Mouse (Mus musculus) gastrocnemius, adult 18-20 months (tissue): ENCODE results near the gene Zfp804a. TPM values are rescaled to one million over a fixed set of nuclear protein-coding genes. Genes with fewer than 3 reads are reported as not detected.

Experiments
- DNase-seq: peaks from one replicate; pipeline ENCODE4 v3.0.0; 2021; ENCODE audit warnings: low spot score
- long read RNA-seq, 2 experiments: library from polyadenylated mRNA; stranded (forward); transcript quantifications; one replicate each; pipeline ENCODE4 v2.0.0; 2021
- total RNA-seq, 2 experiments: library from RNA; stranded (reverse); gene quantifications; 2 replicates each; pipeline ENCODE4 v1.2.3; 2021

Gene Zfp804a
- total RNA-seq: not detected
- long read RNA-seq, experiment 1: 0 reads
- long read RNA-seq, experiment 2: 0 reads

- DNase-seq: no peak
These were observed at the start of gene Zfp804a for GRCm38 (mm10) chr2:82053185-82053891. Zfp804a (plus strand) TSS chr2:82053222.

DNA sequence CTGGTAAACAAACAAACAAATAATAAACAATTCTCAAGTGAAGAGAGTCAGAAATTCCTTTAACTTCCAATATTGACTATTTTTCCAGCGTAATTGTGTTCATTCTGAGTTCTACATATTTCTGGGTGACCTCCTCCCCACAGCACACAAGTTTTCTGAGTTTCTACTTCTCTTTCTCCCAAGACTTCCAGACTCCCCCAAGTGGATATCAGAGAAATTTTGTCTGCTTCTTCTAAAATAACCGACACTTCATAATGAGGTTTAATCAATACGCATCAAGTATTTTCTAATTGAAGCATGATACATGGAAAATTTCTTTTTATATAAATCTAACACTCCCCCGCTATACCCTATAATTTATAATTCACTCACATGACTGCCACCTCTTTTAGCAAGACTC is 1.4 kb upstream of the Zfp804a start:
- DNase-seq: no peak

DNA sequence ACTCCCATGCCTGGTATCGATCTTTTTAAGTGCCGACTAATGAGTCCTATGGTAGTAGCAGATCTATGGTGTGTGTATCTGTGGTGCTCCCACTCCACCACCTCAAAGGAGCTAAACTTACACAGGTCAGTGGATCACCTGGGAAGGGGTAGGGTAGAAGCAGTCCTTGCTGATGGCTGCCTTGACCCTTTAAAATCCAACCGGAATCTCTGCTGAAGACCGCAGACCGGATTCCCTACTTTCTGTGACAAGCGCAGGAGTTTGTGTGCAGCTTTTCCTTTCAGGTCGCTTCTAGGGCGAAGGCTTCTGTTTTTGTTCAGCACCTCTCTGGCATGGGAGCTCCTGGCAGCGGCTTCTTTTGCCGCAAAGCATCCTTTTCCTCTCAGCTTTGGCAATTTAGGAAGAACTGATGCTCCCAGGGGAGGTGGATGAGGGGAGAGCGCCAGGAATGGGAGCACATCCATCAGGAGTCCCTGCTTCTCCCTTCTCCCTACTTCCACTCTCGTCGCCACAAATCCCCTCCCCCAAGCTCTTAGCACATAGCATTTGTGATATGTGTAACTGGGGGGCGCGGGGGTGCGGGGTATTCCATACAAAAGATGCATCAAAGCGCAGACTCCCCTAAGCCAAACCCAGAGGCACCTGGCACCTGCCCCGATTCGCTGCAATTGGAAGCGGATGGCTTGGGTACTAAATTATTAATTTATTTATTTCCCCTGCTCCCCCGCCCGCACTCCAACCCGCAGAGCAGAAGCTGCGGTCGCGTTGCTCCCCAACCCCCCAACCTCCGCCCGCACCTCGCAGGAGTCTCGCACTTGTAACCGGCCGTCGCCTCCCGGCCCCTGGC is 461 bp upstream of the Zfp804a start:
- DNase-seq: no peak

- no peak for DNase-seq
These were observed 1.4 kb downstream of the Zfp804a start for GRCm38 (mm10) chr2:82054446-82054845.

- DNase-seq: no peak
These were observed 11.6 kb downstream of the Zfp804a start for GRCm38 (mm10) chr2:82064671-82065070.

DNA sequence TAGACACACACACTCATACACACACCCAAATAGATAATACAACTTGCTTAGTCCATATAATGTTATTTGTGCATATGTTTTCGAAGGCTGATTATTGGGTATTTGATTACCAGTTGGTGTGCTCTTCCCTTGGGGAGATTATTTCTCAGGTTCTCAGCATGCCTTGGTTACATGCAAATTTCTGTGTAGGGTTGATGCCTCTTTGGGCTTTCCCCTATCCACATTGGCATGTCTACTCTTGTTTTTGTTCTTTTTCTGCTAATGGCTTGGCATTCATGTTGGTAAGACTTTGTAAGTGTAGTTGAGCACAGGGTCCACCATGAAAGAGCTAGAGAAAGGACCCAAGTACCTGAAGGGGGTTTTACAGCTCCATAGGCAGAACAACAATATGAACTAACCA is 14.9 kb downstream of the Zfp804a start:
- DNase-seq: no peak

- DNase-seq: no peak
These were observed 16.1 kb downstream of the Zfp804a start for GRCm38 (mm10) chr2:82069172-82069571.

DNA sequence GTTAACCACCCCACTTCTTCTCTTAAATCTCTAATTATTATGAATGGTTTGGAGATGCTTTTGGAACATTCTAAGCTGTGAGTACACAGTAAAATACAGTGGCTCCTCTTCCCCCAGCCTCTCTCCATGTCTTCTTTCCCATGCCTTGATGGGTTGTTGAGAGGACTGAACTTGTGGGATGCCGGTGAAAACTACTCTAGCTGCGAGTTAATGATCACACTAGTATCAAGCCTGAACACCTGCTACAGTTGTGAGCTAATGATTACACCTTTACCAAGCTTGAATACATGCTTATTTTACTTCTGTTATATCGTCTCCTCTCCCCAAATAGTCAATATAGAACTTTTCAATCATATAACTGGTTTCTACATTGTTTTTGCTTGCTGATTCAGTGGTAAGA is 23.9 kb downstream of the Zfp804a start:
- no peak for DNase-seq

GRCm38 (mm10) chr2:82078287-82078994 is 25.4 kb downstream of the Zfp804a start:
- no peak for DNase-seq

DNA sequence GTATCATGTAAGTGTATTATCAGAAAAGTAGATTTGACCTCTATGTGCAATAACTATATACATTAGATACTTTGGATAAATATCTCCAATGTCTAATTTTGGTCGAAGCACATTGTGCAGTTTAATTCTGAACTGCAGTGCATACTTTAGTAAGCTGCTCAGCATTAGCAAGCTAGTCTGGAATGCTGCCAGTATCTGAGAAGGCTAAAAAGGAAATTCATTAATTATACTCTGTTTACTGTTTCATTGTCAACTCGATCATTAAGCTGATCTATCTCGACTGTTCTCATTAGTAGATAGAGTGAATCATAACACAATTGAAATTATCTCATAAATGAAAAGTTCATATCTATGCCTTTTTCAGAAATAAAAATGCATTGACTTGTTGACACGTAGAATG is 27.7 kb downstream of the Zfp804a start:
- DNase-seq: no peak

GRCm38 (mm10) chr2:82113148-82113547 is 60.1 kb downstream of the Zfp804a start:
- DNase-seq: no peak

DNA sequence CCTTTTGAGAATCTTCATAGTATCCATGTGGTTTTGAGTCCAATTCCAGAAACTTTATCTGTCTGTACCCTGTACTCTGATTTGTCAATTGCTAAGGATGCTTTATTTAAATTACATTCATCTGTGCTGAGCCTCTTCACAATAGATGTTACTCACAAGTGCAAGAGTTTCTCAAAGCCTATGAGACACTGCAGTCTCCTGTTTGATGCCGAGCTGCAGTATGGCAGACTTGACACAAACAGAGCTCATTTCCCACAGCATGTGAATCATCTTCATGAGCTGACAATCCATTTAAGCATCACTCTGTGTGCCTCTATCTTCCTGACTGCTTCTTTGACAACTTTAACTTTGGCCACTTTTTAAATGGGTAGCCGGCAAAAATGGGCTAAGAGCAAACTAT is 60.6 kb downstream of the Zfp804a start:
- DNase-seq: no peak

- DNase-seq: no peak
These were observed 66.6 kb downstream of the Zfp804a start for GRCm38 (mm10) chr2:82119577-82119976.

DNA sequence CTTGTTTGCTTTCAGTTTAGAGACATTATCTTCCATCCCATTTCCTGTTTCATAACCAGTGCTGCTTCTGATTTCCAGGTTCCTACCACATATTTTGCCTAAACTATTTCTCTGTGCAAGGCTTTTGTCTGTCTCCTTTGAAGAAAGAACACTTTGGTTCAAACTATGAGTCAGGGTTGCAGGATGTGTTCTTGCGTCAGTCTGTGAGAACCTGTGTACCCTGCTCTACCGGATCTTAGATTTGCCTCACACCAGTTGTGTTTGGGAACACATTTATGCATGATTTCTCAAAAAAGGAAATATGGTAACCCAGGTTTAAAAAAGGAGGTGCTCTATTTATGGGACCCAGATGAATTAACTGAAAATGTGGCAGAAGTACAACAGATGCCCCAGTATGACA is 125.7 kb downstream of the Zfp804a start:
- DNase-seq: no peak

DNA sequence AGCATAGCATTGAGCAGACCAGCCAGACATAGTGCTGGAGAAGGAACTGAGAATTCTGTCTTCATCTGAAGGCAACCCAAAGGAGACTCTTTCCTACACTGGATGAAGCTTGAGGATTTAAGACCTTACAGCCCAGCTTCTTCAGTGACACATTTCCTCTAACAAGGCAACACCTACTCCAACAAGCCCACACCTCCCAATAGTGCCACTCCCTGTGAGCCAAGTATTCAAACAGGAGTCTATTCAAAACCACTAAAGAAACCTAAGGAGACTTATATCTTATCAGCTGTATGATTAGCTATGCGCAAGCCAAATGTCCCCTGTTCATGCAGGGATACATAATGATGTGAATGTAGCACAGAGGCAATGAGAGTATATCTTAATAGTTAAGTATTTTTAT is 128.0 kb downstream of the Zfp804a start:
- no peak for DNase-seq

GRCm38 (mm10) chr2:82199901-82200300 is 146.9 kb downstream of the Zfp804a start:
- DNase-seq: no peak

DNA sequence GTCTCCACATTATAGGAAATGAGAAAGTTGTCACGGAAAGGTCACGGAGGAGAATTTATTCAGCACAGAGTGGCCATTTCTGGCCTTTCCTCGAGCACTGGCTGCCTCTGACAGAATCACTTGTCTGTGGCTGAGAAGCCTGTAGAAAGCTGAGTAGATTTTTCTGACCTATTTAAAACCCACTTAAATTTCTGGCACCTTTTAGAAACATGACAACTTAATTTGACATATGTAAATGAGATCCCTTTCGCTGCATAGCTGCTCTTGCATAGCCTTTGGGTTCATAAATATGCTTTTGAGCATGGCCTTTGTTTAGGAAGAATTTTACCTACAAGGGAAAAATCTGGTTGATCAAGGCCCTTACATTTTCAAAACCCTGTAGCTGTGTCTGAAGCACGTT is 147.6 kb downstream of the Zfp804a start:
- DNase-seq: no peak

DNA sequence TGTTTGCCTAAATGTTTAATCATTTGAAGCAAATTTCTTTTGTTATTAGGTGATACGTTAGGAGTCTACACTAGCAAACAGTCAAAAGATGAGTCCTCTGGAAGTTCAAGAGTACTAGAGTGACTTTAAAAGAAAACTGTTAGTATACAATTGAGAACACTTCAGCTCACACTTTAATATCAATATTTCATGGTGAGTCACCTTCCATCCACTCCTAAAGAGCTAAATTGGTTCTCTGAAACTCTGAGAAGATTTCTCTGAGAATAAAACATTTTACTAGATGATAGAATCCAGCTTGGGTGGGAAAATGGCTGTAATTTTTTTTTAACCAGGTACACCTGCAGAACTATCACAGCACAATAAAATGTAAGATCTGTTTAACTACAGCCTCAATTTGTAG is 157.6 kb downstream of the Zfp804a start:
- no peak for DNase-seq

- DNase-seq: no peak
These were observed 158.9 kb downstream of the Zfp804a start for GRCm38 (mm10) chr2:82211972-82212371.

DNA sequence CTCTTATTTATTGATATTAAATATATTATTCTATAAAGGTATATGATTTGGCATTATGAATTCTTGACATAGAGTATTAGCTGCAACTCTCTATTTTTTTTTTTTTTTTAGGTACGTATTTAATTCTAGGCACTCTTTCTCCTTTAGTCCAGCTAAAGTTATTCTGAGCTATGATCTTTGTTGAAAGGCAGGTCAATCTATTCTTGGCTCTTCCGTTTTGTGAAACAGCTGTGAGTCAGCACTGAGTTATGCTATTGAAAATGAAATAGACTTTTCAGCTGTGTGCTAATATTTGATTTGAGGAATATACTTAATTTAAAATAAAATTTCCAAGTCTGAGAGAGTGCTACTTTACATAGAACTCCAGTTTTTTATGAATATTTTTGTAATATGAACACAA is 164.9 kb downstream of the Zfp804a start:
- no peak for DNase-seq

GRCm38 (mm10) chr2:82246020-82246419 is 193.0 kb downstream of the Zfp804a start:
- DNase-seq: no peak

DNA sequence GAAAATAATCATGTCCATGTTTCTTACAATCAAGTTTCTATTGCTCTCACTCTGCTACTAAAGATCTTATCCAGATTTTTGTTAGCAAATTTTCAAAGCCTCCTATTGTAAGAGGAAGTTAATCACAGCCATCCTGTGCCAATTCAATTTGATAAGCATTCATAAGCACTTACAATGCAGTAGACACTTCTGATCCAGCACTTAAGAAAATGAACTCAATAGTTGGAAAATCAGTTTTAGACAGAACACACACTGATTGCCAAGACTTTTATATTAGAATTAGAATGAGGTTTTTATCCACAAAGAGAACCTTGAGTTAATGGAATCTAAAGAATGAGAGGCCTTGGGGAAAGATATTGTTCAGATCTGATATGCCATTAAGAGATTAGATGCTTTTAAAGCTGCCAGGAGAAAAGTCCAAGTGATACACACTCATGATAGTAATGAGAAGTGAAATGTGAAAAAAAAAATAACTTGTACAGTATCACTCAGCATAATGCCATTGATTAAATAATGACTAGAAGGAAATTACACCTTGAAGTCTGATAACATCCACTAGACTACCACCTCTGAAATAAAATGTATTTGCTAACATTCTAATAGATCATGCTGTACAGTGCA is 194.0 kb downstream of the Zfp804a start:
- DNase-seq: no peak
